Mouse (Mus musculus): ENCODE data around the gene Cemip.
"Not testable (repeated sequence)": the region's sequence is repeated elsewhere in the genome, so short reads cannot be mapped to it uniquely, and the experiment has no call there.

Cemip gene

DNA sequence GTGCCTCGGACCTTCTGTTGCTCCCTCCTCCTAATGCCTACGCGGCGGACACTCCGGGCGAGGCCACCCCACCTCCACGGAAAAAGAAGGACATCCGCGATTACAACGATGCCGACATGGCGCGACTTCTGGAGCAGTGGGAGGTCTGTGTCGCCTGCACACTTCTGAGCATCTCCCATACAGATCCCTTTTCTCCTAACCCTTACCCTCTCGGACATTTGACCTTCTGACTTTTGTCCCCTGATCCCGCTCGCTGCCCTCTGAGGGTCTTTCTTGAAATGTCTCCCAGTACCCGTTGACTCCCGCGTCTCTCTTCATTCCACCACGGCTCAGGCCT is 194.0 kb downstream of the Cemip start:
- DNase-seq (ENCODE audit: low read depth, low spot score), result no peak

DNA sequence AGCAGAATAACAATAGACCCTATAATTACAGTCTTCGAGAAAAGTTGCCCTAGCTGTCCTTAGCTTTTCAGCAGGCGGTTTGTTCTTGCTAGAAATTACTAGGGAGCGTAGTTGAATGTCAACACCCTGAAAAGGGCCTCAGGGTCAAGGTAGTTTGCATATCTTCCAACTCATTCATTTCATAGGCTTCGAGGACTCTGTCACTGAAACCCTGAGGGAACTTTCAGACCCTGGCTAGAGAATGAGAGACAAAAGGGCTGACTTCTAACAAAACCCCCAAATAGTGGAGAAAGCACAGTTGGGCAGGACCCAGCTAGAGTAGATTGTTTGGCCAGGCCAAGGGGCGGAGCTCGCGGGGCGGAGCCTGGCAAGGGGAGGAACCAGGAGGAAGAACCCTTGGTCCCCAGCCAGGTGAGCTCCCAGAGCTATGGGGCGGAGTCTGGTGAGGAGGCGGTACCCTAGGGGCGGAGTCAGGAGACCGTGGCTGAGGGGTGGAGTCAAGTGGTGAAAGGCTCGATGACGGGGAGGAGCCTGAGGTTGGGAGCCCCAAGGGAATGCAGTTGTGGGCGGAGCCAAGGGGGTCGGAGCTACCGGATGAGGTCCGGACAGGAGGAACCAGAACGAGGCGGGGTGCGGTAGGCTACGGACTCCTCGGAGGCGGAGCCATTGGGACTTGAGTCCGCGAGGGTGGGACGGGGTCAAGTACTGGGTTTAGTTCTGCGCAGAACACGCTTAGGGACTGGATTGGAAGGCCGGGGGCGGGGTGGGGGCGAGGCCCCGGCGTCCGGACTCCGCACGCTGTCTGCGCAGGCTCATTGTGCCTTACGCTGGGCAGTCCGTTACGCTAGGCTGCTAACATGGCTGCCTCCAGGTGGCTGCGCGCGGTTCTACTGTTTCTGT is 194.6 kb downstream of the Cemip start:
- peak; percentile 100 for DNase-seq (ENCODE audit: low read depth, low spot score)

DNA sequence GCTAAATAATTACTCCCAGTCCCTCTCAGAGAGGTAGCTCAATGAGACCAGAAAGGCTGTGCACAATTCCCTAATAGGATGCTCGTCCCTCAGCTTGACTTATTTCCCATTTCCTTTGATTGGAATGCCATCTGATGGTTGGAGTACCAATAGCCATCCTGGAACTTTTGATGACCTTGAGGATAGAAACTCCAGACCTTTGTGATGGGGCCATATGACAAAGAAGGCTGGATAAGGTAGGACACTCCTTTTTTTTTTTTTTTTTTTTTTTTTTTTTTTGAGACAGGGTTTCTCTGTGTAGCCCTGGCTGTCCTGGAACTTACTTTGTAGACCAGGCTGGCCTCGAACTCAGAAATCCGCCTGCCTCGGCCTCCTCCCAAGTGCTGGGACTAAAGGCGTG is 196.4 kb downstream of the Cemip start:
- DNase-seq (ENCODE audit: low read depth, low spot score), result not testable (repeated sequence)

DNA sequence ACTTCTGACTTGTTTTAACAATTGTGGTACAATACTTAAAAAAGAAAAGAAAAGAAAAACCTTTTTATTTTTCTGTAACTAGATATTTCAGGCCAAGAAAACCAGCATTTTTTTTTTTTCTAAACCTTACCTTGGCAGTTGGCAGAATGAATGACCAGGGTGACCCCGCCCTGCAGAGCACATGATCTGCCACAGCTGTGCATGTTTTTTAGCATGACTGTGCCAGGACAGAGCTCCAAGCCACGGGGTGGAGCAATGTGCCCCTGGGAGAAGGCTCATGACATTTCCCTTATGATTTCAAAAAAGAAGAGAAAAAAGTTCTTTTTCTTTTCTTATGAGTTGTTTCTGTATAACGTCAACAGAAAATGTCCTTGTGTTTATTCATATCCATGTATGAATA is 196.9 kb downstream of the Cemip start:
- DNase-seq (ENCODE audit: low read depth, low spot score), result no peak

DNA sequence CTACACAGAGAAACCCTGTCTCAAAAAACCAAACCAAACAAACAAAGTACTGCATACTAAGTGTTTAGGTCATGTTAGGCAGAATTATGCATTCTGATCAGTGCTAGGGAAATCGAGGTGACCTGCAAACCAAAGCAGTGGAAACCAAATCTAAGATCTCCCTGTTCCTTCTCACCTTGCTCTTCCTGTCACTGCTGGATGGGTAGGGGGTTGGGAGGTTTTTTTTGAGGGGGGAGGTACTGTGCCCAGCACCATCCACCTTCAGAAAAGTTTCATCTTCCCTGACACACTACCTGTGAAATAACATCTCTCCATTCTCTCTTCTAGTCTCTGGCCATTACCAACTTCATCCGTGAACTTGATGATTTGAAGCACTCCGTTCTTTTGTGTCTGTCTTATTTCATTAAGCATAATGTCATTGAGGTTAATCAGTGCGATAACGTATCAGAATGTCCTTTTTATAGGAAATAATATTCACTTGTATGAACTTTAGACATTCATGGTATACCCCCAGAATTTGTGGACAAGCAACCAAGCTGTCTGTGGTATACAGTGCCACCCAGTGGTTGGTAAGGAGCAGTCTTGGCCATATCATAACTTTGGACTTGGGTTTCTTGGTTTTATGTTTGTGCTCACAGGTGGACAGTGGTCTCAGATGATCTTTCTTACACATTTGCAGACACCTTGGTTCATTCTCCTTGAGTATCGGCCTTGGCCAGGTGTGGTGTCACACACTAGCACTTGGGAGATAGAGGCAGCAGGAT is 199.8 kb downstream of the Cemip start:
- DNase-seq (ENCODE audit: low read depth, low spot score), result peak; percentile 57

DNA sequence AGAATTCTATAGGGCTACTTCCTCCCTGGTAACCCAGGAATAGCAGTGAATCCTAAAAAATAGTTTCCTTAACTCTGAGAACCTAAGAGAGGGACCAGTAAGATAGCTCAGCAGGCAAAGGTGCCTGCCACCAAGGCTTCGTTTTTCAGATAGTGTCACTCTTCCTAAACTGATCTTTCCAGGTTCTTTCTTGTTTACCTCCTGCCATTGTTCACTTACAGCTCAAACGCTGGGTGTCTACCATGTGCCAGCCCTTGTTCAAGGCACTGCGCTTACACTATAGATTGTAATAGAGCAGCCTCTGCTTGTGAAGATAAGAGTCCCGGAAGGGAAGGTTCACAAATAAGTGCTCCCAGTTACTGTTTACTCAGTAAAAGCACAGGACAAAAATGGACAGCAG is 200.5 kb downstream of the Cemip start:
- DNase-seq (ENCODE audit: low read depth, low spot score), result no peak

DNA sequence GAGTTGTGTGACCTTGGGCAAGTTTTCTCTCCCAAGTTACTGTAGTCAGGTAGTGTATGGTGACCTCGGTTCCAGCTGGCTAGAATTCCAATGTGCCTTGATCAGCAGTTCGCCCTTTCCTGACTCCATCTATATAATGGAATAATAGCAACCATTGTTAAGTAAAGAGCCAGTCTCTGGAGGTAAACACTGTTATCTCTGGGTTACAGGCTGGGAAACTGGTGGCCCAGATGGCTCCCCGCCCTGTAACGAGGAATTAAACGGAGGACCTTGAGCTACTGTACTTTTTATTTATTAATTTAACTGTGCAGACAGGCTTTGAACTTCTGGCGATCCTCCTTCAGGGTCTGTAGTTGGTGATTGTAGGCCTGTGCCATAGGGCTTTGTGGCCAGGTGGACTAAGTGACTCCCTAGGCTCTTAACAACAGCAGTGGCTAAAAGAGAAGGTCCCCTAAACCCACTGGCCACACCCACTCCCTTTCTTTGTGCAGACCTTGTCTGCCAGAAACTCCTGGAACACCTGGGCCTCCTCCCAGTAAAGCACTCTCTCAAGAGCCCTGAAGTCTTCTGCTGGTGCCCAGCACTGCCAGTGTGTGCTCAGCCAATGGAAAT is 201.3 kb downstream of the Cemip start:
- peak; percentile 81 for DNase-seq (ENCODE audit: low read depth, low spot score)

DNA sequence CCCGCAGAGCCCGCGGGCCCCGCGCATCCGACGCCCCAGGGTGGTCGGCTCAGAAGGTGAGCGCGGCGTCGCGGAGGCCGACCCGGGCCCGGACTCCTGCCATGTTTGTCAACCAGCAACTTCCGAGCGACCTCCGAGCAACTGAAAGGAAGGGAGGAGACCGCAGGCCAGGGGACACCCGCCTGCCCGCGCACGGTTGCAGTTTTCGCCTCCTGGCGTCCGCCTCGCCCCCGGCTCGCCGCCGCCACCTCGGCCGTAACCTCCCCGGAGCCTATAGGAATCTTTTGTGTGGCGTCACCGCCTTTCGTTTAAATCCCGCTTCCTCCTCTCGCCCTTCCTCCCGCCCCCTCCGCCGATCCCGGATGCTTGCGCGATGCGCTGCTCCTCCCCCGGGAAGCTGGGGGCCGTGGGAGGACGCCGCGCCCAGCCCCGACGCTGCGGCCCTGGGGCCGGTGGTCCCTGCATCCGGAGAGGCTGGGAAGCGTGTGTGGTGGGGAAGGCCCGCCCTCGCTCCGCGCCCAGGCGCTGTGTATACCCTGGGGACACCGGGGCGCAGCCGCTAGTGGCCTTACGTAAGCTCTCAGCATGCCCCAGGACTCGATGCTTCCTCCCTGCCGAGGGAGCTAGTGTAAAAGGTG is 202.2 kb downstream of the Cemip start, which contains the start of the genes Tlnrd1 and Mesd:
Tlnrd1 (minus strand) TSS at position 285 of the 638 bp plus-strand sequence.
Mesd (plus strand) TSS at position 446 of the 638 bp plus-strand sequence.
- peak; percentile 92 for DNase-seq (ENCODE audit: low read depth, low spot score)

DNA sequence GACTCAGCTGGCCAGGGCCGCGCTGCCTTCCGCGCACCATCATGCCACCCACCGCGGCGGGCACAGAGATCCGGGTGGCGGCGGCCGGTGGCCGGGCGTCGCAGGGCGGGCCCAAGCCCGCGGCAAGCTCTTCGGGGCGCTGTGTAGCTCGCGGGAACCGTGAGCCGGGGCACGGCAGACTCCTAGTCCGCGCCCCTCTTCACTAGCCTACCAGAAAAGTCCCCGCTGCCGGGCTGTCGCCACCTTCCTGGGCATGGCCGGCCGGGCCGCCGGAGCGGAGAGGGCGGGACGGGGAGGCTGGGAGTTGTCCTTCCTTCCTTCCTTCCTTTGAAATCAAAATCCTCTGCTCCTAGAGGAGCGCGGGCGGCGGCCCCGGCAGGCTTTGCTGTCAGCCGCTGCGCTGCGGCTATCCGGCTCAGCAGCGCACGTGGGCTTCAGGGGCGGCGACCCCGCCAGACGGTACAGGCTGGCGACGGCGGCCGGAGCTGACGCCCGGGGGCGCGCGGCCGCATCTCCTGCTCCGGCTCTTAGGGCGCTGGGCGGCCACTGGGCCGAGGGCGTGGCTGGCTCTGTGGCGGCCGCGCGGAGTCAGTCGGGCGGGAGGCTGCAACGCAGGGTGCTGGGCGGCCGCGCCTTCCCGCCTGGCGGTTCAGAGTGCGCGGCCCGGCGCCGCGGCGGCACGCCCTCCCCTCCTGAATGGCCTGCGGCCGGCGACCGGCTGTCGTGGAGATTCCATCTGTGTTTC is 202.9 kb downstream of the Cemip start:
- peak; percentile 69 for DNase-seq (ENCODE audit: low read depth, low spot score)

All from R1 (cell line).